Mouse (Mus musculus) mouse trophoblast stem cell (cell line): ENCODE measurements around the gene Spi1.

Experiments
- in situ Hi-C, 2 experiments: fragments of 300-500 bp; cut with MseI, MboI; formaldehyde crosslinking; loops; 2 replicates in 1 of 2; 3 replicates in 1 of 2; pipeline ENCODE4 v1.15.1; 2025

The Spi1 gene

DNA sequence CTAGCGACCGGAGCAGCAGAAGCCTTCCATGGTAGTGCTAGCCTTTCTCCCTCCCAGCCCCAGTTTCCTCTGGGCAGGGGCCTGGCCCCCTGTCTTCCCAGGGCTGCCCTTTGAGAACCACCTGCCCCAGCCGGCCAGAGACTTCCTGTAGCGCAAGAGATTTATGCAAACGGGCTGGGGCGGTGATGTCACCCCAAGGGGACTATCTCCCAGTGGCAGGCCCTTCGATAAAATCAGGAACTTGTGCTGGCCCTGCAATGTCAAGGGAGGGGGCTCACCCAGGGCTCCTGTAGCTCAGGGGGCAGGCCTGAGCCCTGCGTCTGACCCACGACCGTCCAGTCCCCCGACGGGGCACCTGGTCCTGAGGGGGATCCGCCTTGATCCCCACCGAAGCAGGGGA lies 14.3 kb downstream of the Spi1 start:
- in situ Hi-C loops: no loop called here

DNA sequence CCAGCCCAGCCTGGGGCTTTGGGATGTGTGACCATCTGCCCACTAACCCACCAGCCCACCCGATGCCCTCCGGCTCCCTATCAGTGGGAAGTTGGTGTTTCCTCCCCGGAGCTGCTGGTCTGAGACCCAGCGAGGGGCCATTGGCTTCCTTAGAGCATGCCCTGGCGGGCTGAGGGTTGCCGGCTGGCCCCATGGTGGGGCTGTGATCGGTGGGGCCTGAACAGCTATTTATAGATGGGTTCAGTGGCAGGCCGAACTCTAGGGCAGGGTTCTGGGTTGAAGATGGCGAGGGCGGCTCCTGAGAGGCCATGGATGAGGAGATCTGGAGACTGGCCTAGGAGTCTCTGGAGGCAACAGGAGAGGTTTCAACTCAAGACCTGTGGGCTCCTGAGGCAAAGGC lies 14.8 kb downstream of the Spi1 start:
- in situ Hi-C loops: no loop called here

DNA sequence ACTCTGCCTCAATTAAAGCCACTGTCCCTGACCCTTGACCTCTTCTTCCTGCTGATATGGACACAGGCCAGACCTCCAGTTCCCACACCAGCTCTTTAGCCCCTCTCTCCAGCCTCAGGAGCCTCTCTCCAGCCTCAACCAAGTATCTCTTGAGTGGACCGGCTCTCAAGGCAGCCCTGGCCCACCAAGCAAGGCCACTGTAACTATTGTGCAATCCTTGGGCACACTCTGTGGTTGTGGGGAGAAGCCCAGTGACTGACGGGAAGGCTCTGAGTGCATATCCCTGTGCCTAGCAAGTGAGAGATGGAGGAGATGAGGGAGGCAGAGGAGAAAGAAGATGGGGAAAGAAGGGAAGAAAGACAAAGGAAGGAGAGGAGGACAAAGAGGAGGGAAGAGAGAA lies 16.0 kb downstream of the Spi1 start:
- in situ Hi-C loops: no loop called here

DNA sequence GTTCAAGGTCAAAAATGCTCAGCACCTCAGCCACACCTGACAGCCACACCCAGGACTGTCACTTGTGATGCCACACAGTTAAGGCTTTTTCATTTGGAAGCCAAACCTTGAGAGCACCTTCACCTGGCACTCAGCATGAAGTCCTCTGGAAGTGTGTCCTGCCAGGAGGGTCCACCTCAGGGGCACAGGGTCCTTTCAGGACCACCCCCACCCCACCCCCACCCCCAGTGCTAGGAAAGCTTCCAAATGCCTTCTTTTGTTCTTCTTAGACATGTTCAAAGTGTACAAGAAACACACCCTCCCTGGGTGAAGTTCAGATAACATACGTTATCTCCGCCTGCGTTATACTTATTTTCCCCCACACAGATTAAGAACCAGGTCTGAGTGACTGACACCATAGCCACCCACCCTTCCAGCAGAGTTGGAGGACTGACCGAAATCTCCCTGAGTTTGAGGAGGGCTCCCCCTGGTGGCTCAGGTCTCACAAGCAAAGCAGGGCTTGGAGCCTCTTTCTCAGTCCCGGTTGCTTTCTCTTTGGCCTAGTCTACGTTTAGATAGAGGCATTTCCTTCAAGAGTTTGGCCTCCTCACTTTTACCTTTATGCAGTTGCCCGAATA lies 19.0 kb downstream of the Spi1 start:
- in situ Hi-C loops: no loop called here

DNA sequence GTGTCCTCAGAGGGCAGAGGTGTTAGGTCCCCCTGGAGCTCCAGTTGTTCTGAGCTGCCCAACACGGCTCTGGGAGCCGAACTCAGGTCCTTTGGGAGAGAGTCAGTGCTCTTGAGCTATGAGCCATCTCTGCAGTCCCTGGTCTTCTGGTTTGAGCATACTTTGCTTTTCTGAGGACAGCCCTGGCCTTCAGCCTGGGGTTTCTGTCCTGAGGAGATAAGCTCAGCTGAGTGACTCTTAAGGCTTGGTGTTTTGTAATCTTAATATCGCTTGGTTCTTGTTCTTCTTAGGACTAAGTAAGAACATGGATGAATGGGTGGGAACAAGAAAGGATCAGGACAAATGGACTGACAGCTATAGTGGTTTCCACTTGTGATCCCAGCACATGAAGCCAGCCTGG lies 26.0 kb downstream of the Spi1 start:
- in situ Hi-C loops: no loop called here

DNA sequence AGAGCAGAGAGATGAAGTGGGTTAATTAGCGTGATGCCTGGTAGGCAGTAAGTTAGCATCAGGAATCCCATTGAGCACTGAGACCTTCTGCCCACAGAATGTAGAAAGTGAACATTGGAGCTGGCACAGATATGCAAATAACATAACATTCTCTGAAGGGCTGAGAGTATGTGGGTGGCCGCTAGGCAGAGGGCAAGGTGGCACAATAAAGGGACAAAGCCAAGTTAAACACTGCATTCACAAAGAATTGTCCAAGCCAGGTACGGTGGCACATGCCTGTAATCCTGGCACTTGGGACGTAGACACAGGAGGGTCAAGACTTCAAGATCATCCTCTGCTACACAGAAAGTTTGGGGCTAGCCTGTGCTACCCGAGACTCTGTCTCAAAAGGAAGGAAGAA lies 27.1 kb downstream of the Spi1 start:
- in situ Hi-C loops: no loop called here

DNA sequence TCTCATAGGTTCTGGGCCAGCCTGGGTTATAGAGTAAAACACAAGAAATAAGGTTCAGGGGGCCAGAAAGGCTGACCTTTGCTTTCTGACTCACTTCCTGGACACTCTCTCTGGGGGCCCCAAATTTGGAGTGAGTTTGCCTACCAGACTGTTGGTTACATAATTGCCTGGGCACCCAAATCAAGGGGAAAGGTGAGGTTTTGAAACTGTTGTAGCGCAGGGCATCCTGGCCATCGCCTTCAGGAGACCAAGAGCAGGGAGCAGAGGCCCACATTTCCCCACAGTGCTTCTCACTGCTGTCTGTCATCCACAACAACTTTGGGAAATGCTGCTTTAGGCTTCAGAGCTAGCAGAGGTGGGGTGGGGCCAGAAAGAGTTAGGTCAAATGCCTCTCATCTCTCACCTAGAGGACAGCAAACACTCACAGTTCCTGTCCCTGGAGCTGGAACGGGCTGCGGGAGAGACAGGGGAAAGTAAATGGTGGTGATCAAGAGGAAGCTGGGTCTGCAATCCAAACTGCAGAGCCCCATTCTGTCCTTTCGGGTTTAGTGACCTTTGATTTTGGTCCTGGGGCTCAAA lies 27.7 kb downstream of the Spi1 start:
- in situ Hi-C loops: loop anchor here in 1 of 2 experiments (10.0 kb wide), 1 partner anchor 125 kb away; the partner anchor contains the start of gene Ddb2

DNA sequence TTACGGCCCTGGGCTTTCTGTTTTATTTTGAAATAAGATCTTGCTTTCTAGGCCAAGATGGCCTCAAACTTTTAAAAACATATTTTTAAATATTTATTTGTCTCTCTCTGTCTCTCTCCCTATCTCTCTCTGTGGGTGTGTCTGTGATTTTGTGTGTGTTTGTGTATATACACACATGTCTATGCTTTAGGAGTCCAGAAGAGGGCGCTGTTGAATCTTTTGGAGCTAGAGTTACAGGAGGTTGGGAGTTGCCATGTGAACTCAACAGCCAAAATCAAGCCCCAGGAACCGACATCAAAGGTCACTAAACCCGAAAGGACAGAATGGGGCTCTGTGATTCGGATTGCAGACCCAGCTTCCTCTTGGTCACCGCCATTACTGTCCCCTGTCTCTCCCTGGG lies 28.2 kb downstream of the Spi1 start:
- in situ Hi-C loops: loop anchor here in 1 of 2 experiments (10.0 kb wide), 1 partner anchor 124 kb away; the partner anchor contains the start of gene Ddb2

DNA sequence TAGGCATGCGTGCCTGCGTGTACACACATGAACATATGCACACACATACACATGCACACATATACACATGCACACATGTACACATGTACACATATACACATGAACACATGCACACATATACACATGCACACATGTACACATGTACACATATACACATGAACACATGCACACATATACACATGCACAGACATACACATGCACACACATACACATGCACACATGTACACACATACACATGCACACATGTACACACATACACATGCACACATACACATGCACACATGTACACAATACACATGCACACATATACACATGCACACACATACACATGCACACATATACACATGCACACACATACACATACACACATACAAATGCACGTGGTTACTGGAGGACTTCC lies 29.6 kb downstream of the Spi1 start:
- in situ Hi-C loops: loop anchor here in 1 of 2 experiments (10.0 kb wide), 1 partner anchor 123 kb away; the partner anchor contains the start of gene Ddb2

DNA sequence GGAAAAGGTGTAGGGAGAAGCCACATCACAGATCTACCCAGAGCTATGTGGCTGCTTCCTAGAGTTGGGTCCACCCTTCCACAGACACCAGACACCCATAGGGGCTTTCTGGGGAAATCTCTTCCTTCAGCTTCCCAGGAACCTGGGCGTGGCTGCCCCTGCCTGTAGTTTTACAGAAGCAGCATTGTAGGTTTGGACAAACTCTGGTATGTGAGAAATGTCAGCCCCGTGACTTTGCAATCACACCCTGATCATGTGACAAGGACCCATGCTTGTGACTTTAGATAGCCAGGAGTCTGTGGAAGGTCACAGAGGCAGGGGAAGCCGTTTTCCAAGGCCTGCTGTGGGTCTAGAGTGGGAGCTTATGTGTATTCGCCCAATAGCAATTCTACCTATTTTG lies 30.3 kb downstream of the Spi1 start:
- in situ Hi-C loops: loop anchor here in 1 of 2 experiments (10.0 kb wide), 1 partner anchor 122 kb away; the partner anchor contains the start of gene Ddb2

DNA sequence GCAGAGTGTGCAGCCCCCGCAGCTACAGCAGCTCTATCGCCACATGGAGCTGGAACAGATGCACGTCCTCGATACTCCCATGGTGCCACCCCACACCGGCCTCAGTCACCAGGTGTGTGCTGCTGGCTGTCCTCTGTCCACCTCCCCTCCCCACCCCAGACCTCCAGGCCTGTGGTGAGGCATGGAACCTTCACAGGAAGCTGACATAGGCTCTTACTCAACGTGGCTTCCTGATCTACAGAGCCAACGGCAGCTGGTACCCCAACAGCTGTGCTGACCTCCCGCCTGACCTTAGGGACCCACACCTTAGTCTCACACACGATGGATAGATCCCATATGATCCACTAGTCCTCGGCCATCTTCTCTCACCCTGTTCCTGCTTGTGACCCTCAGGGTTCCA lies 31.1 kb downstream of the Spi1 start:
- in situ Hi-C loops: loop anchor here in 1 of 2 experiments (10.0 kb wide), 1 partner anchor 121 kb away; the partner anchor contains the start of gene Ddb2

DNA sequence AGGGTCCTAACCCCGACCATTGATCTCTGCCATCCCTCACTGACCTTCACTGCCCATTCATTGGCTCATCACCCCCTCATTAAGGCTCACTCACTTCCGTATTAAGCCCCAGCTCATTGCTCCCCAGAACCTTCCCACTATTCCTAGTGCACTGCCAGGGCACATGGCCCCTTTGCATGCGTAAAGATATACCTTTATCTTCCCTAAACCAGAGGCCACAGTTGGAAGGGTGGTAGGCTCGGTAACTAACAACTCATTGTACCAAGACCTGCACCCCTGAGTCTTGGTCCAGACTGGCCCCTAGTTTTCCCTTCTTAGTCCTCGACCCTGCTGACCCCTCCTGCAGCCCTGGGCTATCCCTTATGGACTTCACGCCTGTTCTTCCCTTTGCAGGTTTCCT lies 31.7 kb downstream of the Spi1 start:
- in situ Hi-C loops: loop anchor here in 1 of 2 experiments (10.0 kb wide), 1 partner anchor 121 kb away; the partner anchor contains the start of gene Ddb2

DNA sequence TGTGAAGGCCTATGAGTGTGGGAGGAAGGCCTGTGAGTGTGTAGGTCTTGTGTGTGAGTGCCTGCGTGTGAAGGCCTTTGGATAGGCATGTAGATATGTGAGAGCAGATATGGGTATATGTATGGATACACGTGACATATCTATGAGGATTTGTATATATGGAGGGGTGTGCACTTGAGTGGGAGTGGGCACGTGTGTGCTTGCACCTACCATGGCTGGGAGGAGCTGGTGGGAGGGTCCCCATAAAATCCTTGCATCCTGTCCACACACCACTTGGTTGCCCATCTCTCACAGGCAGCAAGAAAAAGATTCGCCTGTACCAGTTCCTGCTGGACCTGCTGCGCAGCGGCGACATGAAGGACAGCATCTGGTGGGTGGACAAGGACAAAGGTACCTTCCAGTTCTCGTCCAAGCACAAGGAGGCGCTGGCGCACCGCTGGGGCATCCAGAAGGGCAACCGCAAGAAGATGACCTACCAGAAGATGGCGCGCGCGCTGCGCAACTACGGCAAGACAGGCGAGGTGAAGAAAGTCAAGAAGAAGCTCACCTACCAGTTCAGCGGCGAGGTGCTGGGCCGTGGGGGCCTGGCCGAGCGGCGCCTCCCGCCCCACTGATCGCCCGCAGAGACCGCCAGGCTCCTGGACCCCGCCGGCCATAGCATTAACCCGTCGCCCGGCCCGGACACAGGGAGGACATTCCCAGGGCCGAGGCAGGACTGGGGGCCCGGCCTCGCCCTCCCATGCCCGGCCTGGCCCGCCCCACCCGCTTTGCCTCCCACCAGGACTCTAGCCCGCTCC lies 32.8 kb downstream of the Spi1 start:
- in situ Hi-C loops: loop anchor here (5.0 to 10.0 kb wide), 2 partner anchors 72 to 120 kb away; partner anchors contain the start of gene Ddb2 (in 1 of the 2)

DNA sequence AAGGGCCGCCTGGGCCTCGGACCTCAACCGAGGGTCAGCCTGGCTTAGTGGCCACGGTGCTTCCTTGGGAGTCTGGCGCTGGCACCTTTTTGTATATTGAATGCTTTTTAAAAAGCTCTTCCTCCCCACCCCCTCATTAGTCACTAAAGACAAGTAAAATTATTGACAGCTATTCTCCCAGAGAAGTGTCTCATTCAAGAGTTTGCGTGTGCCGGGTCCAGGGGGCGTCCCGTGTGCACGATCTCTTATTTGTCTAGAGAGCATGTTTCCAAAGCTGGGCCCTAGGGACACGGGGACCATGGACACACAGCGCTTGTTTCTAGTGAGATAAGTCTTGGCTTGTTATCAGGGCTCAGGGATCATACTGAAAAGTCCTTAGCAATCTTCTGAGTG lies 33.4 kb downstream of the Spi1 start:
- in situ Hi-C loops: loop anchor here (5.0 to 10.0 kb wide), 2 partner anchors 72 to 119 kb away; partner anchors contain the start of gene Ddb2 (in 1 of the 2)

DNA sequence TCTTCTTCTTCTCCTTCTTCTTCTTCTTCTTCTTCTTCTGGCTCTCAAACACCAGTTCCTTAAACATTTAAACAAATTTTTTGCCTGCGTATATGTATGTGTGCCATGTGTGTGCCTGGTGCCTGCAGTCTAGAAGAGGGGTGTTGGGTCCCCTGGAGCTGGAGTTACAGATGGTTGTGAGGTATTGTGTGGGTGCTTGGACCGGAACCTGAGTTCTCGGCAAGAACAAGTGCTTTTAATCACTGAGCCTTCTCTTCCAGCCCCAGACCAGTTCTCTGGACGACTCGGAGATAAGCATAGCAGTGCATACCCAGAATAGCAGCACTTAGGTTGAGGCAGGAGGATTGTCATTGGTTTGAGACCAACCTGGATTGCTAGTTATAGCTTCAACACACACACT lies 34.7 kb downstream of the Spi1 start:
- in situ Hi-C loops: loop anchor here (5.0 to 10.0 kb wide), 2 partner anchors 70 to 118 kb away; partner anchors contain the start of gene Ddb2 (in 1 of the 2)

DNA sequence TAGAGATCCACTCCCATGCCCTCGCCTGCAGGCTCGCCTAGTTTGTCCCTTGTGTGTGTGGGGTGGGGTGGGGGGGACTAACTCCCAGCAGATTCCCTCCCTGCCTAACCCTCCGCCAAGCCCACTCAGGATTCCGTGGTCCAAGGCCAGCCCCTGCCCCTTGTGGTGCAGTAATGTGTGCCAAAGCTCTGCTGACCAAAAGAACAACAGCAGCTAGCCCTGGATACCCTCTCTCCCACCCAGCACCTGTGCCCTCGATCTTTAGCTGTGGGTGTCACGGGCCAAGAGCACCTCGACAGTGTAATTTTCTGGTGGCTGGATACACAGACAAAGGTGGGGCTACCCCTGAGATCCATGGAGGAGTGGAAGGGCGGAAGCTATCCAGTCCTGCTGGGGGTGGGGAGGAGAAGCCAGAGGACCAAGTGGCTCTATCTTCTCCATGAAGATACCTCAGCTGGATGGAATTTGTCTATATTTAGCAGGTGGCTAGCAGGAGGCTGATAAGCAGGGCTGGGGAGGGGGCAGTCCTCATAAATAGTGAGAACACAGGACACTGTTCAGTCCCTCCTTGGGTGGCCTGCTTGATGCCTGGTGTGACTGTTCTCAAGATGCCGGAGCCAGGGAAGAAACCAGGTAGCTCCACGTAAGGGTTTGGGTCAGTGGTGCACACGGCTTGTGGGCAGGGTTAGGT lies 35.5 kb downstream of the Spi1 start, which contains the start of gene Mybpc3:
Mybpc3 (plus strand) TSS at position 560 of the 691 bp plus-strand sequence.
- in situ Hi-C loops: loop anchor here (5.0 to 10.0 kb wide), 2 partner anchors 70 to 117 kb away; partner anchors contain the start of gene Ddb2 (in 1 of the 2)

DNA sequence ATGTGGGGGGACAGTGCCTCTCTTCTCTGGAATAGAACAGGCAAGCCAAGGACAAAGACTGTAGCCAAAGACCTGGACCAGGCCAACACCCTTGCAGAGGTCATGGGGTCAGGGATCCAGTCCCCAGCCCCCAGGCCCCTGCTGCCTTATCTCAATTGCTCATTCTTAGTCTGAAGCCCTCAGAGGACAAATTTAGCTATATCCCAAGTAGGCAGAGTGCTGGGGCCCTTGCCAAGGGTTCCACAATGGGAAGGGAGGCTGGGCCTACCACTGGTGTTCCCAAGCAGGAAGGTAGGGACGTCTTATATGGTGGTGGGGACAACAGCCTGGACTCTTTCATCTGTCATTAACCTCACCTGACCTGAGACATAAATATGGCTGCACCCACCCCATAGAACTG lies 36.5 kb downstream of the Spi1 start:
- in situ Hi-C loops: loop anchor here (5.0 to 10.0 kb wide), 2 partner anchors 69 to 116 kb away; partner anchors contain the start of gene Ddb2 (in 1 of the 2)

DNA sequence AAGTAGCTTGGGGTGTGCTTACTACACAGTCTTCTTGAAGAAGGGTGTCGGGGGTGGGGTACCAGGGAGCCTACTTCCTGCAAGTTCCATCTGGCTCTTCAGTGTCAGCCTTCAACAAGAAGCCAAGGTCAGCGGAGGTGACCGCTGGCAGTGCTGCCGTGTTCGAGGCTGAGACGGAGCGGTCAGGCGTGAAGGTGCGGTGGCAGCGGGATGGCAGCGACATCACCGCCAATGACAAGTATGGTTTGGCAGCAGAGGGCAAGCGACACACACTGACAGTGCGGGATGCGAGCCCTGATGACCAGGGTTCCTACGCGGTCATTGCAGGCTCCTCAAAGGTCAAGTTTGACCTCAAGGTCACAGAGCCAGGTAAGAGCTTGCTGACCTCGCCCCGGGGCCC lies 36.9 kb downstream of the Spi1 start:
- in situ Hi-C loops: loop anchor here (5.0 to 10.0 kb wide), 2 partner anchors 68 to 116 kb away; partner anchors contain the start of gene Ddb2 (in 1 of the 2)

DNA sequence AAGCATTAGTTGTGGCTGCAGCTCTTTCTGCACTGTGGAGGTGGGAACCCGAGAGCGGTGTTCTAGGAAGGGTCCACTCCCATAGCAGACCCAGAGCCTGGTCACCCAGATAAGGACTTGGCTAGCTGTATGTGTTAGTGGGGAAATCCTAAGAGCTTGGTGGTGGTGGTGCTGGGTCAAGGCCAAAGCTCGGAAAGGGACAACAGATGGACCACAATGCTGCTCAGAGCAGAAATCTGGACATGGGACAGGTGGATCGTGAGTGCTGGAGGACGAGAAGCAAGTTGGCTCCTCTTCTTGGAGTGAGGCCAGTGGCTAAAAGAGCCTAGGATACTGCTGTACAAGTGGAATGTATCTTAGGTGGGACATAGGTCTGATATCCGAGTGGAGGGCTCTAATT lies 37.4 kb downstream of the Spi1 start:
- in situ Hi-C loops: loop anchor here (5.0 to 10.0 kb wide), 2 partner anchors 68 to 115 kb away; partner anchors contain the start of gene Ddb2 (in 1 of the 2)

DNA sequence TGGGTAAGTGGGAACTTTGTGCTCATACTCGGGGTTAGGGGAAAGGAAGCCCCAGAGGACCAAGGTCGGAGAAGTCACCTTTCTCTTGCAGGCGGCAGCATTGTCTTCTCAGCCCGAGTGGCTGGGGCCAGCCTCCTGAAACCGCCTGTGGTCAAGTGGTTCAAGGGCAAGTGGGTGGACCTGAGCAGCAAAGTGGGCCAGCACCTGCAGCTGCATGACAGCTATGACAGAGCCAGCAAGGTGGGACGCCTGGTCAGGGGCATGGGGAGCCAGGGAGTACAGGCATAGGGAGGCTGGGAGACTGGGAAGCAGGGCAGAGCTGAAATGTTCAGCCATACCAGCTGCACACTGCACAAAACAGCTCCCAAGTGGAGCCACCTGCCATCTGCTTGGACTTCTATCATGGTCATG lies 38.1 kb downstream of the Spi1 start:
- in situ Hi-C loops: no loop called here

DNA sequence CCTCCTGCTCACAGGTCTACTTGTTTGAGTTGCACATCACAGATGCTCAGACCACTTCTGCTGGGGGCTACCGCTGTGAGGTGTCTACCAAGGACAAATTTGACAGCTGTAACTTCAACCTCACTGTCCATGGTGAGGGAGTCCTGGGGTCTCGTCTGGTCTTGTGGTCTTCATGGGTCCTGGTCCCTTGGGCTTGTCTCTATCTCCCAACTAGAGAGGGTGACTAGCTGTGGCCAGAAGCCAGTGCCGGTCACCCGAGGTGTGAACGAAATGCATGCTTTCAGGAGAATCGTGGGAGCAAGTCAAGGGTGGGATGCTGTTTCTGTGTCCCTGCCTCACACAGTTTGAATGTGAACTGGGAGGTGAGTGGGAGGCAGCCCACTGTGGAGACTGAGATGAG lies 38.8 kb downstream of the Spi1 start:
- in situ Hi-C loops: no loop called here
